Mouse (Mus musculus): ENCODE data around the gene Hacd1.

- TF ChIP-seq GATA1 (IDR thresholded peaks at IDR 0.05; ENCODE audit: low read length) (no peak), TAL1 (IDR thresholded peaks at IDR 0.05; ENCODE audit: low read length) (no peak)
Measured at GRCm38 (mm10) chr2:13930724-13931123, 125.2 kb downstream of the Hacd1 start.

All from erythroblast, embryonic 14.5 days (primary cell).